Mouse (Mus musculus) embryonic facial prominence, embryonic 11.5 days (tissue): Measurements from ENCODE around the gene Cab39. TPM values are rescaled to one million over a fixed set of nuclear protein-coding genes. Genes with fewer than 3 reads are reported as not detected.

Source experiments
- ATAC-seq: fragments of 200-750 bp; cut with Nextera tagmentation; replicated peaks from 2 replicates; pipeline ENCODE4 v1.8.0; 2017; ENCODE audit warnings: low read depth; ENCODE audit not compliant: insufficient number of reproducible peaks, low FRiP score, low TSS enrichment
- DNase-seq: peaks from one replicate; pipeline ENCODE4 v3.0.0-alpha.2; 2015; ENCODE audit warnings: low spot score
- H3K27ac ChIP-seq: fragments of 300-500 bp; sonication (generic); replicated peaks from 2 replicates; pipeline ENCODE4 v1.5.1; 2014; ENCODE audit warnings: mild to moderate bottlenecking, low read depth, low read length, control low read depth
- H3K27me3 ChIP-seq: fragments of 300-500 bp; sonication (generic); 2 replicates; pipeline ENCODE4 v1.6.1; 2014; ENCODE audit warnings: mild to moderate bottlenecking, low read length, moderate library complexity, mixed read lengths; ENCODE audit not compliant: control insufficient read depth, insufficient read depth
- H3K36me3 ChIP-seq: fragments of 300-500 bp; sonication (generic); replicated peaks from 2 replicates; pipeline ENCODE4 v1.6.1; 2014; ENCODE audit warnings: low read depth, mild to moderate bottlenecking, low read length, moderate library complexity, mixed read lengths; ENCODE audit not compliant: control insufficient read depth, insufficient read depth
- H3K4me1 ChIP-seq: fragments of 300-500 bp; sonication (generic); 2 replicates; pipeline ENCODE4 v1.6.1; 2014; ENCODE audit warnings: low read length, mixed read lengths; ENCODE audit not compliant: control insufficient read depth, insufficient read depth
- H3K4me2 ChIP-seq: fragments of 300-500 bp; sonication (generic); 2 replicates; pipeline ENCODE4 v1.6.1; 2014; ENCODE audit warnings: low read depth, mild to moderate bottlenecking, control low read depth, low read length, moderate library complexity
- H3K4me3 ChIP-seq: fragments of 300-500 bp; sonication (generic); 2 replicates; pipeline ENCODE4 v1.5.1; 2014; ENCODE audit warnings: low read depth, low read length, control low read depth
- H3K9ac ChIP-seq: fragments of 300-500 bp; sonication (generic); replicated peaks from 2 replicates; pipeline ENCODE4 v1.6.1; 2014; ENCODE audit warnings: mild to moderate bottlenecking, control low read depth, low read length
- H3K9me3 ChIP-seq: fragments of 300-500 bp; sonication (generic); replicated peaks from 2 replicates; pipeline ENCODE4 v1.6.1; 2016; ENCODE audit warnings: mild to moderate bottlenecking, low read length, inconsistent platforms, mixed read lengths; ENCODE audit not compliant: control insufficient read depth
- WGBS: fragments of 180-500 bp; shearing (Covaris S2); extraction: QIAGEN DNeasy Blood & Tissue Kit; methylation state at CpG from one replicate; pipeline ENCODE4 v1.1.7; 2014; 5-methylcytosine and 5-hydroxymethylcytosine counted together
- polyA plus RNA-seq: library from polyadenylated mRNA; unstranded; fragments of >200 nt; fragmentation: Nextera tagmentation; extraction: Ambion mirVana; gene quantifications from 2 replicates; pipeline ENCODE4 v1.2.1, GENCODE M21; 2014

Gene Cab39
- polyA plus RNA-seq: 49.1 and 61.5 TPM in 2 replicates

- WGBS: under 1% methylated on average over 114 of the region's 118 CpGs
- Histone ChIP-seq H3K27me3 (no peaks in the 10 kb centered on the region), H3K9me3 (no peaks in the 10 kb centered on the region), H3K4me2 (peak within 1 kb of the TSS; percentile 54), H3K27ac (peak within 1 kb of the TSS; percentile 92), H3K4me1 (no peaks in the 10 kb centered on the region), H3K4me3 (peak within 1 kb of the TSS; percentile 97), H3K36me3 (no peaks in the 10 kb centered on the region), H3K9ac (peak within 1 kb of the TSS; percentile 96)
- DNase-seq (peak; percentile 92), ATAC-seq (peak; percentile 91)
Observed at GRCm38 (mm10) chr1:85793208-85794105, at the start of gene Cab39. TSS of gene Cab39 (plus strand) at chr1:85793441.

GRCm38 (mm10) chr1:85744539-85744938, 48.7 kb upstream of the Cab39 start:
- ATAC-seq: no peak
- no peak overlapping the region for H3K4me2 ChIP-seq
- H3K27me3 ChIP-seq: no peaks in the 10 kb centered on the region
- no peak overlapping the region for H3K27ac ChIP-seq
- no peaks in the 10 kb centered on the region for H3K9me3 ChIP-seq
- DNase-seq: no peak
- H3K4me3 ChIP-seq: no peak overlapping the region
- no peaks in the 10 kb centered on the region for H3K36me3 ChIP-seq
- H3K9ac ChIP-seq: no peak overlapping the region
- H3K4me1 ChIP-seq: no peaks in the 10 kb centered on the region
- WGBS: 75% methylated on average over 3 of the region's 3 CpGs

- ATAC-seq (no peak), DNase-seq (no peak)
- no peaks in the 10 kb centered on the region for H3K4me1 ChIP-seq
- WGBS: 79% methylated on average over 5 of the region's 5 CpGs
- H3K9me3 ChIP-seq: no peaks in the 10 kb centered on the region
- no peak overlapping the region for H3K27ac ChIP-seq
- H3K4me3 ChIP-seq: no peak overlapping the region
- no peaks in the 10 kb centered on the region for H3K36me3 ChIP-seq
- no peak overlapping the region for H3K9ac ChIP-seq
- H3K4me2 ChIP-seq: no peak overlapping the region
- H3K27me3 ChIP-seq: no peaks in the 10 kb centered on the region
Observed at GRCm38 (mm10) chr1:85746511-85746910, 46.7 kb upstream of the Cab39 start.

- 79% methylated on average over 2 of the region's 2 CpGs for WGBS
- Histone ChIP-seq H3K36me3 (no peaks in the 10 kb centered on the region), H3K9ac (no peak overlapping the region), H3K27ac (no peak overlapping the region), H3K9me3 (no peaks in the 10 kb centered on the region), H3K4me1 (no peaks in the 10 kb centered on the region), H3K27me3 (no peaks in the 10 kb centered on the region), H3K4me3 (no peak overlapping the region), H3K4me2 (no peak overlapping the region)
- no peak for ATAC-seq
- DNase-seq: no peak
Observed at GRCm38 (mm10) chr1:85749829-85750228, 43.4 kb upstream of the Cab39 start.

GRCm38 (mm10) chr1:85750650-85751049, 42.6 kb upstream of the Cab39 start:
- no peak for DNase-seq
- H3K4me2 ChIP-seq: no peak overlapping the region
- 89% methylated on average over 4 of the region's 4 CpGs for WGBS

GRCm38 (mm10) chr1:85751494-85751893, 41.7 kb upstream of the Cab39 start:
- Histone ChIP-seq H3K9ac (peak overlapping the region; percentile 9; the same call in 1 of the 2 replicates), H3K27me3 (no peaks in the 10 kb centered on the region), H3K36me3 (no peaks in the 10 kb centered on the region), H3K4me2 (no peak overlapping the region), H3K4me1 (no peaks in the 10 kb centered on the region), H3K9me3 (no peaks in the 10 kb centered on the region), H3K27ac (no peak overlapping the region), H3K4me3 (no peak overlapping the region)
- 0 out of 2 replicates have a peak, but pooled peaks have one; percentile 2 for ATAC-seq
- 60% methylated on average over 6 of the region's 6 CpGs for WGBS
- DNase-seq: no peak

More at GRCm38 (mm10) chr1:85750650-85751049, 42.6 kb upstream of the Cab39 start:
- H3K36me3 ChIP-seq: no peaks in the 10 kb centered on the region
- no peak overlapping the region for H3K9ac ChIP-seq
- H3K27me3 ChIP-seq: no peaks in the 10 kb centered on the region
- H3K9me3 ChIP-seq: no peaks in the 10 kb centered on the region
- no peak overlapping the region for H3K27ac ChIP-seq
- no peak overlapping the region for H3K4me3 ChIP-seq
- no peak for ATAC-seq
- no peaks in the 10 kb centered on the region for H3K4me1 ChIP-seq

GRCm38 (mm10) chr1:85751932-85752680, 41.1 kb upstream of the Cab39 start:
- Histone ChIP-seq H3K27ac (no peak overlapping the region), H3K27me3 (no peaks in the 10 kb centered on the region), H3K4me3 (no peak overlapping the region), H3K9me3 (no peaks in the 10 kb centered on the region), H3K36me3 (no peaks in the 10 kb centered on the region), H3K4me1 (no peaks in the 10 kb centered on the region), H3K4me2 (no peak overlapping the region), H3K9ac (no peak overlapping the region; the same call in 1 of the 2 replicates)
- 0 out of 2 replicates have a peak, but pooled peaks have one; percentile 8 for ATAC-seq
- DNase-seq: no peak
- WGBS: 83% methylated on average over 11 of the region's 11 CpGs
